Mouse (Mus musculus) right cerebral cortex, postnatal 25 days (tissue): ENCODE measurements around the gene Parp16.
"Not testable (repeated sequence)": the region's sequence is repeated elsewhere in the genome, so short reads cannot be mapped to it uniquely, and the experiment has no call there.

Experiments used
- DNase-seq: peaks from one replicate; pipeline ENCODE4 v3.0.0; 2022

Gene Parp16

GRCm38 (mm10) chr9:65179817-65180624, 15.1 kb upstream of the Parp16 start:
- no peak for DNase-seq

DNA sequence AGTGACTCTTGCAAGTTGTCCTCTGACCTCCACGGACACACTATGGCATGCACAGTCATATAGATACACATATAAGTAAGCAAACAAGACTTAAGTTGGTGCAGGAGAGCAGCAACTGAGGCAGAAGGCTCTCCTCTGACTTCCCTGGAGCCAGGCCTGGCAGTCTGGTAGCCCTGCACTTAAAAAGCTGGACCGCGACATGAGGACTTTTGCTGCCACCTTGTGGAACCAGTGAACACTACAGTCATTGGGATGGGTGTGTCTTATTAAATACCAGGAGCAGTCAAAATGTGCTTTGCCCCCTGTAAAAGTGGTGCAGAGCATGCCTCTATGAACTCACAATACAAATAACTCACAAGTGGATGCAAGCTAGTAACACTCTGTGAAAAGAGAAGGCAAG, 6.6 kb upstream of the Parp16 start:
- peak; percentile 71 for DNase-seq

DNA sequence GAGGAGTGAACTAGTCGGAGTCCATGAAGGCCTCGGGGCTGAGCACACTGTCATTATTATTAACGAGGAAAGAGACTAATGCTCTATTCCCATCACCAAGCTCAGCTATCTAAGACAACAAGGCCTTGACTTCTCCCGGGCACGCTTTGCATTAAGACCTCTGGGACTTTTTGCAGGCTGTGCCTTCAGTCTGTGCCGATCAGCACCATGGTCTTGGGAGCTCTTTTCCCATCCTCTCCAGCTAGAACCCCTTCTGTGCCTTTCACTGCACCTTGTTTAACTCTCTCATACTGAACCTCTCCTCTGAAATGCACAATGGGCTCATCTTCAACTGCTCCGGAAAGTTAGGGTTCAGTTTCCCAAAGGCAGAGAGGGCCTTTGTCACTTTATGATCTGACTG, 4.8 kb upstream of the Parp16 start:
- no peak for DNase-seq

- no peak for DNase-seq
Observed at GRCm38 (mm10) chr9:65191389-65191754, 3.8 kb upstream of the Parp16 start.

- DNase-seq, result no peak
Observed at GRCm38 (mm10) chr9:65191755-65192469, 3.2 kb upstream of the Parp16 start.

DNA sequence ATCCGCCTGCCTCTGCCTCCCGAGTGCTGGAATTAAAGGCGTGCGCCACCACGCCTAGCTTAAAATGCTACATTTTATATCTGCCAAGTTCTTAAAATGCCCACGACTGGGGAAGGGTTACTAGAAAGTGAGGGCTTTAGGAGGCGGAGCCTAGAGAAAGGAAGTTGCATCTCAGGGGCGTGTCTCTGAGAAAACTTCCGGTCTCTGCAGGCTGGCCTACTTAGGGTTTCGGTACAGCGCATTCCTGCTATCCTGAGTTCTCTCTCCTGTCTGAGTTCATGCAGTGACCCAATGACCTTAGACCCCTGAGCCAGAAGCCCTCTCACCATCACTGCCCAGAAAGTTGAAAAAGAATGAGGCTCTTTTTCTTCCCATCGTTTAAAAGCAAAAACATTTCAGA, 1.9 kb upstream of the Parp16 start:
- no peak for DNase-seq

DNA sequence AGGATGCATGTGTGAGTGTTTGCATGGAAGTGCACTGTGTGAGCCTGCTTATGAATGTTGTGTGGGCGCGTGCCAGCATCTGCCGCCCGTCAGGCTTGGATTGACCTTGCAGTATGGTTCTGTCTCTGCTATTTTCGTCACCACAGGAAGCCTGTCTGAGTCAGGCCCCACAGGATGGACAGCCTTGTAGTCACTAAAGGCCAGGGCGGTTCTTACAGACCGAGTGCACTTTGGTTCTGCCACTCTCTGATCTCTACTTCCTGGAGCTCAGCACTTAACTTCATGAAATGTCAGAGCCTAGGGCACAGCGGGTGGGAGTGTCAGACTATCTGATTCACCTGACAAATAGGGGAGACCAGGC, 448 bp downstream of the Parp16 start:
- no peak for DNase-seq

GRCm38 (mm10) chr9:65195982-65196737, 1.0 kb downstream of the Parp16 start:
- no peak for DNase-seq

DNA sequence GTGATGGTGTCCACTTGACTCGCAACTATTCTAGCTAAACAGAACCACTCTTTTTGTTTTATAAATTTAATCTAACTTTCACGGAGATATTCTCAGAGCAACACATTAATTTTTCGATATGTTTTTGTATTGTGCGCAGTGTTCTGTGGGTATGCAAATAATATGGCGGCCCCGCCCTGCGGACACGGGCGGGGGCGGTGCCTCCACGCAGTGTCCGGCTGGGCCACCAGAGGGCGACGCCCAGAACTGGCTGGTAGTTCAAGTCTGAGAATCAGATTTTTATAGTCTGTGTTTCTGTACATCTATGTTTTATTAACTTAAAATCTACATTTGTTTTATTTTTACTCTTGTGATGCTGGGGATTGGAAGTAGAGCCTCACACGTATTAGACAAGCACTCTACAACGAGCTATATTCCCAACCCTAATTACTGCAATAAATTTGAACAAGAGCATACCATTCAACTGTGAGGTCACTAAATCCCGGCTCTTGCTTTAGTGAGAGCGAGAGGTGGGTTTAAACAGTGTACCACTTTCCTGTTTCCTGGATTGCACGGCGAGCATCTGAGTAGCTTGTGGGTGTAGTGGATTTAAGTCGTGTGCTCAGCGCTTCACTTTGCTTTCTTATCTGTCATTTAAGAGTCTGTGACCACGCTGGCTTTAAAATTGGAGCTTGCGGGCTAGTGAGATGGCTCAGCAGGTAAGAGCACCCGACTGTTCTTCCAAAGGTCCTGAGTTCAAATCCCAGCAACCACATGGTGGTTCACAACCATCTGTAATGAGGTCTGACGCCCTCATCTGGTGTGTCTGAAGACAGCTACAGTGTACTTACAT, 1.8 kb downstream of the Parp16 start:
- peak; percentile 88 for DNase-seq

DNA sequence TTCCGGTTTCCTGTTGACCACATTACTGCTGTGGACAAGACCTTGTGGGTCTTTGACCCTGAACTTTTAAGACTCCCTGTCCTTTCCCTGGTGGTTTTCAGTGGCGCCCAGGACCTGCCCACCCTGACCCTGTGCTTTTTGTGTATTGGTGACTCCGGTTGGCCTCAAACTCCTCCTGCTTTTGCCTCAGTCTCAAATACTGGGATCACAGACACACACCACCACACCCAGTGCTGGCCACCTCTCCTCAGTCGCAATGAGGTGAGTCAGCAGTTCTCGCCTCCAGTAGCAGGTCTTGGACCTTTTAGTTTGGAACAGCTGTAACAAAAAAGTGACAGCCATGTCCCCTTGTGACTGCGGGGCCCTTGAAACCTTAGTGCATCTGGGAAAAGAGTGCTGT, 2.7 kb downstream of the Parp16 start:
- no peak for DNase-seq

GRCm38 (mm10) chr9:65199723-65200122, 4.6 kb downstream of the Parp16 start:
- DNase-seq, result no peak

DNA sequence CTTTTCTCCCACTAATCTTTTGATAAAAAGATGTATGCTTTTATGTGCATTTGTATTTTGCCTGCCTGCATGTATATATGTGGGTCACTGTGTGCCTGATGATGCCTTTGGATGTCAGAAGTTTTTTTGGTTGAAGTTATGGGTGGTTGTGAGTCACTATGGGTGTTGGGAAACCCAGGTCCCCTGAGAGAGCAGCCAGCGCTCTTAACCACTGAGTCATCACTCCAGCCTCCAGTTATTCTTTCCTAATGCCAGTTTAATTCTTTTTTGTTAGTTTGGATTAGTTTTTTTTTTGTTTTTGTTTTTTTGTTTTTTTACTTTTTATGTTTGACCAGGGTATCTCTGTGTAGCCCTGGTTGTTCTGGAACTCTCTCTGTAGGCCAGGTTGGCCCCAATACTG, 5.5 kb downstream of the Parp16 start:
- DNase-seq, result no peak

GRCm38 (mm10) chr9:65201021-65201380, 5.8 kb downstream of the Parp16 start:
- no peak for DNase-seq

GRCm38 (mm10) chr9:65201381-65202164, 6.4 kb downstream of the Parp16 start:
- peak; percentile 71 for DNase-seq

- DNase-seq, result no peak
Observed at GRCm38 (mm10) chr9:65202165-65202754, 7.1 kb downstream of the Parp16 start.

DNA sequence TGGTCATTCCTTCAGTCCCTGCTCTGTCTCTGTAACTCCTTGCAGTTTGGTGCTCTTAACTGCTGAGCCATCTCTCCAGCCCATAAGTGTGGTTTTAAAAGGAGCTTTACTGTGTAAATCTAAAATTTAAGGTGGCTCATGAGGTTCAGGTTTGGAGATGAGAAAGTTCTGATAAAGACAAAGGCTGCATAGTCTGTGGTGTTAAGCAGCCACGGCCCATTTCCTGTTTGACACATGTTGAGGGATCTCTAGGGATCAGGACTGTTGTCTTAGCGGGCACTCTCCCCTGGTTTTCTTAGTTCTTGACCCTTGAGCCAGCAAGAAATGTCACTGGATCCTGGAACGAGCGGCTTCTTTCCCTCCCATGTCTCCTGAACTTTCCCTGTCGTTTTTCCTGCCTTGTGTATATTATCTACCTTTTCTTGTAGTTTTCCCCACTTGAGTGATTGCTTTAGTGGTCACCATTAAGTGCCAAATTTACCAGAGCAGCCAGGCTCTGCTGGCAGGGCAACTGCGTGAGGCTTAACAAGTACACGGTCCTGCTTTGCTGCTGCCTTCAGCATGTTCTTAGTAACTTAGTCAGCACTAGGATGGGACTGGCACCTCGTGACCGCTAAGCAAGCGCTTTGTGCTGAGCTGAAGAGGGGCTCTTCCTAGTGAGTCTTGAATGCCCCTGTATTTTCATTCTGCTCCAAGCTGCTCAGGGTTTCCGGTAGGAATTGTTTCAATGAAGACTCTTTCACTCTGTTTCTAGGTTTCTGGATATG, 10.1 kb downstream of the Parp16 start:
- no peak for DNase-seq

GRCm38 (mm10) chr9:65207041-65207815, 12.1 kb downstream of the Parp16 start:
- DNase-seq, result not testable (repeated sequence)

GRCm38 (mm10) chr9:65208293-65209179, 13.4 kb downstream of the Parp16 start:
- DNase-seq, result no peak

DNA sequence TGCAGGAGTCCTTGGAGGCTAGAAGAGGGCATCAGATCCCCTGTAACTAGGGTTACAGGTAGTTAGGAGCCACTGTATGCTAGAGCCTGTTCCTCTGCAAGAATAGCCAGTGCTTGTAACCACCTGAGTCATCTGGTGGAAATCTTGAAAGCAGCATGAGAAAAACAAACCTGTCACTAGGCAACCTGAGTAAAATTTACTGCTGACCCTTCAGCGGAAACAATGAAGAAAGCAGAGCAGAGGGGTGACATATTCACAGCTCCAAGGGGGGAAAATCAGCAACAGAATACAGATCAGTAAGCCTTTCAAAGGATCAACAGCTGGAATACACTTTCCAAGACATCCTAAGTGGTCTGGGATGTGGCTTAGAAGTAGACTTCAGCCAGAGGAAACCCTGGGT, 16.4 kb downstream of the Parp16 start:
- no peak for DNase-seq
